Mouse (Mus musculus): ENCODE results near the gene Lrch3.

The Lrch3 gene

DNA sequence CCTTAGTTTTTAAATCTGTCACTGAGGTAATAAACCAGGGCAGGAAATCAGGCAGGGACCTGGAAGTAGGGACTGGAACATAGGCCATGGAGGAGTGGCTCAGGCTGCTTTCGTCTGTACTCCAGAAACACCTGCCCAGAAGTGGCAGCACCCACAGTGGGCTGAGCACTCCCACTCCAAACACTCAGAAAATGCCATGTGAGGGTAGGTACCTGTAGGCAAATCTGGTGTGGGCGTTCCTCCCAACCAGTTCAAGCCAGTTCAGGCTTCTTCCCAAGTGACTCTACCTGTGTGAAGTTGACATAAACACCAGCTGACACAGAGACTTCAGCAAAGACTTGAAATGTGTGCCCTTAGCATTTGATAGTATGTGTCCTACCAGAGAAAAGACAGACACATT, 70.7 kb downstream of the Lrch3 start:
- DNase-seq (ENCODE audit: low read depth, low spot score), result no peak

DNA sequence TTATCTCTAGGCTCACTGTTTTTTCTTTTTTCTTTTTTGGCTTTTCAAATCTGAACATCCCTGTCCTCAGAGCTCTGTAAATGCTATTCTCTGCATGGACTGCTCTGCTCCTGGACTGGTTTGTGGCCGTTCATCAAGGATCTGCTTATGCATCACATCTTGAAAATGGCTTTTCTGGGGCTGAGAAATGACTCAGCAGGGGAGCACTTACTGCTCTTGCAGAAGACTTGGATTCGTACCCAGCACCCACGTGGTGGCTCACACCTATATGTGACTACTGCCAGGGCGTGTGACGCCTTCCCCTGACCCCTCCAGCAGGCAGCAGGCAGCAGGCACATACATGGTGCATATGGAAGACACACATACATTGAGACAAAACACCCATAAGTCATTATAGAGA, 78.3 kb downstream of the Lrch3 start:
- DNase-seq (ENCODE audit: low read depth, low spot score), result no peak

DNA sequence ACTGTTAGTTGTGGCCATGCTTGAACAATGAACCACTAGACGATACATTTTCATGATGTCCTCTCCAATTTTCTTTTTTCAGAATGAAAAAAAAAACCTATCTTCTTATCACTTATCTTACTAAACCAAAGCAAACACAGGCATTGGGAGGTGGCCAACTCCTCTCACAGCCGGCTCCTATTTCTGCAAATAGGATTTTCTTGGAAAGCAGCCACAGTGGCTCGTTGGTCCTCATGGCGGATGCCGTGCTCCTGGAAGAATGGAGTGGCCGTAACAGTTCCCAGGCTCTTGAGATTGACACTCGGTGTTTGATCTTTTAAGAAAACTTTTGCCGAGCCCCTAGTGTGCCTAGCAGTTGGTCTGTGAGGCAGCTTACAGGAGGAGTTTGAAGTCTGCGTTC, 91.3 kb downstream of the Lrch3 start:
- peak; percentile 13 for DNase-seq (ENCODE audit: low read depth, low spot score)

DNA sequence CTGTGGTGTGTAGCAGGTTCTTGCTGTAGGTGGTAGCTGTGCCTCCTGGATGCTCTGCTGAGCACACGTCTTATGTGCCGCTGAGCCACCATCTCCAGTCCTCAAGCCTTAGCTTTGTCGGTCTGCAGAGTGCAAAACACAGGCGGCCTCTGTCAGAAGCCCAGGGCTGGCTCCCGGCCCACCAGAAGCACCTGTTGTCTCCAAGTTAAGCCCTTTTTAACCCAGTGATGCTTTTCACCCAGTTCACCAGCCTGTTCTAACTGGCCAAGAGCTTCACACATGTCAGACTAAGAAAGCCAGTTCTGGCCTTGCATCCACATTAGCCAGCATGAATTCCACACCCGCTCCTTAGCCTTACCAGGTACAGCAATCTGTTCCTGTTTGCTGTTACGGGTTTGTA, 93.0 kb downstream of the Lrch3 start:
- no peak for DNase-seq (ENCODE audit: low read depth, low spot score)

DNA sequence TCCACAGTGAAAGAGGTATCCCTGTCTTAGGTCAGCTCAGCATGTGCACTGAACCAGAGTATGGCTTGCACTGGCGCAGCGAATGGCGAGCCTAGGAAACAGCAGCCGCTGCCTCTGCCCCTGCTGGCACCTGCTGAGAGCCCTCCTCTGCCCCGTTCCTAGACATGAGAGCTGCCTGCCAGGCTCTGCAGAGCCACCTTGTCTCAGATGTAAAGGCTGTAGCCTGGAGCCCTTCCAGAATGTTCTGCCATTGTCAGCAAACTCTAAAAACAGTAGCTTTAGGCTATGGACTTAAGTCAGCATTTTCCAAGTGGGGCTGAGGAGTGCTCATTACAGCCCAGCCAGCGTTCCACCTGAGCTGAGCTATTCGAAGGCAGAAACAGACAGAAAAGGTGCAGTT, 93.5 kb downstream of the Lrch3 start:
- no peak for DNase-seq (ENCODE audit: low read depth, low spot score)

DNA sequence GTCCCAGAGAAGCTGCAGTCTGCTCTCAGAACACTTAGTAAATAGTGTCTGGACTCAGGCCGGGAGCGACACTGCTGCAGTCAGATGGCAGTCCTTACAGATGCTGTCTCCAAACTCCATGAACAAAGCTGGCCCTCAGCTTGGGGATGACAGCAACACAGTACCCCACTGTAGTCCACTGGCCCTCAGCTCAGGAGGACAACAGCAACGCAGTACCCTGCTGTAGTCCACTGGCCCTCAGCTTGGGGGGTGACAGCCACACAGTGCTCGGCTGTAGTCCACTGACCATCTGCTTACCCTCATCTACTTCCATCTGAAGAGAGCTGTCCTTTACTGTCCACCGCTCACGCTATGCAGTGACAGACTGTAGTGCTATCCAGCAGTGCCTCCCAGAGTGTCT, 96.3 kb downstream of the Lrch3 start:
- DNase-seq (ENCODE audit: low read depth, low spot score), result no peak

DNA sequence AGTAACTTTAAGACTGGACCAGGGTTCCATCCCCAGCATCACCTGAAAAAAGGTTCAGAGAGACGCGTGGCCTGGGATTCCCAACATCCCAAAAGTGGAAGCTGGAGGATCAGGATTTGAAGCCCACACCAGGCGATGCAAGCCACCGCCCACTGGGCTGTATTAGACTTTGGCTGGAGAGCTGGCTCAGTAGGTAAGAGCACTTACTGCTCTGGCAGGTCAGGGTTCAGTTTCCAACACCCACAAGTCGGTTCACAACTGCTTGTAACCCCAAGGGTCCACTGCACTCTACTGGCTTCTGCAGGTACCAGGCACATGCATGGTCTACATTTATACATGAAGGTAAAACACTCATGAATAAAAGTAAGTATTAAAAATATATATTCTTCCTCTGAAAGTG, 99.9 kb downstream of the Lrch3 start:
- DNase-seq (ENCODE audit: low read depth, low spot score), result no peak

DNA sequence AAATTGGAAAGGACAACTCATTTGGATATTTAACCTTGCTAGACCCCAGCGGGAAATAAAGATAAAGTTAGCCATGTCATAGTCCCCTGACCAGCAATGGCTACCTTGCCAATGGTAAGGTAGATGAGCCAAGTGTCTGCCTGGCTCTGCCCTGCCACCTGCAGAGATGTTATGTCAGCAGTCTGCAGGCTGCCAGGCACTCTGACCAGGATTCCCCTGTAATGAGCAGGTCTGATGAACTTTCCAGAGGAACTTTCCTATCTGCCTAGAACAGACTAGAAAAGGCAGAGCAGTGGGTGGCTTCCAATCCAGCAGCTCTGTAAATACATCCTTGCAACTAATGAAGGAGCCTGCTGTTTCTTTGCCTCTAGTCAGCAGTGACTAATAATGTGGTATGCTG, 101.0 kb downstream of the Lrch3 start:
- no peak for DNase-seq (ENCODE audit: low read depth, low spot score)

DNA sequence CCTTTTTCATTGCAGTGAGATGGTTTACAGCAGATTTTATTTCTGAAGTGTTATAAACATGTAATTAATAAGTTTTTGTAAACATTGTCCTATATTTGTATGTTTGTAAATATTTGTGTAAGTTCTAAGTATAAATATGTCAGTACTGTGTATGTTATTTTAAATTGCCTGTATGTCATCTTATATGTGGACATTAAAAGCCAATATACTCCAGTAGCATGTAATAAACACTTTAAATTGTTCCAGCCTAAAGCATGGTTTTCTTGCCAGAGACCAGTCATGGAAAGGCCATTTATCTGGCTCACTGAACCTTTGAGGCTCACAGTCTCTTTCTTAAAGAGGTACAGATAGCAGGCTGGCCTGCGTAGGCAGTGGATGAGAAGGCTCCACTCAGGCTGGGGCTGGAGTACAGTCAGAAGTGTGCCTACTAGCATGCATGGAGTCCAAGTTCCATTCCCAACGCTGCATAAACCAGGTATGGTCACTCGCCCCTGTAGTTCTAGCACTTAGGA, 101.6 kb downstream of the Lrch3 start:
- no peak for DNase-seq (ENCODE audit: low read depth, low spot score)

DNA sequence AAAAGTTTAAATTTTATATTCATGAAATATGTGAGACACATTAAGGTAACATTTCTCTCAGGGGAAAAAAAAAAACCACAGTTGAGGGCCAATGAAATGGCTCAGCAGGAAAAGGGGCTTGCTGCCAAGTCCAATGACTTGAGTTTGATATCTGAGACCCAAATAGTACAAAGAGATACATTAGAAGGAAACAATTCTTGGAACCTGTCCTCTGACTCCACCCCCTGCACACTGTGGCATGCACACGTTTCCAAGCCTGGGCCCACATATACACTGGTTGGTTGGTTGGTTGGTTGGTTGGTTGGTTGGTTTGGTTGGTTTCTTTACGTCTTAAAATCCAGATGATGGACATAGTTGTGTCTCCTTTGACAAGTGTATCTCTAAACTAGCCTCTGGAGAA, 102.1 kb downstream of the Lrch3 start:
- DNase-seq (ENCODE audit: low read depth, low spot score), result no peak

DNA sequence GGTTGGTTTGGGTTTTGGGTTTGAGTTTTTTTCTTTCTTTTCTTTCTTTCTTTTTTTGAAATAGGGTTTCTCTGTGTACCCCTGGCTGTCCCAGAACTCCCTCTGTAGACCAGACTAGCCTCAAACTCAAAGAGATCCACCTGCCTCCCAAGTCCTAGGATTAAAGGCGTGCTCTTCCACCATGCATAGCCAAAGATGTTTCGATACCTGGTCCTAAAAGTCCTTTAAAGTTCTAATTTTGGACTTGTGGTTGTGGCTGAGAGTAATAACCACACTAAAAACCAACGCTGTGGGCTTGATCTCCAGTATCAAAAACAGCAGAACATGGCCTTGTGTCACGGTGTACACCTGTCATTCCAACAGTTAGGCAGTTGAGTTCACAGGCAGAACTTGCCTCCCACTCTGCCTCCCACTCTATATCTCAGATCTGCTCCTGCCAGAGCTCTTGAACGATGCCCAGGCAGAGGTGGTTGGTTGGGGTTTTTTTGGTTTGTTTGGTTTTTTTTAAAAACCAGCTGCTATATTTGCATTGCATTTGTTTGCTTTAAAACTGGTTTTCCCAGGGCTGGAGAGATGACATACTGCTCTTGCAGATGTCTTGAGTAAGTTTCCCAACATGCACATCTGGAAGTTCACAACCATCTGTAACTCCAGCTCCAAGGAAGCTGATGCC, 103.9 kb downstream of the Lrch3 start:
- DNase-seq (ENCODE audit: low read depth, low spot score), result no peak

DNA sequence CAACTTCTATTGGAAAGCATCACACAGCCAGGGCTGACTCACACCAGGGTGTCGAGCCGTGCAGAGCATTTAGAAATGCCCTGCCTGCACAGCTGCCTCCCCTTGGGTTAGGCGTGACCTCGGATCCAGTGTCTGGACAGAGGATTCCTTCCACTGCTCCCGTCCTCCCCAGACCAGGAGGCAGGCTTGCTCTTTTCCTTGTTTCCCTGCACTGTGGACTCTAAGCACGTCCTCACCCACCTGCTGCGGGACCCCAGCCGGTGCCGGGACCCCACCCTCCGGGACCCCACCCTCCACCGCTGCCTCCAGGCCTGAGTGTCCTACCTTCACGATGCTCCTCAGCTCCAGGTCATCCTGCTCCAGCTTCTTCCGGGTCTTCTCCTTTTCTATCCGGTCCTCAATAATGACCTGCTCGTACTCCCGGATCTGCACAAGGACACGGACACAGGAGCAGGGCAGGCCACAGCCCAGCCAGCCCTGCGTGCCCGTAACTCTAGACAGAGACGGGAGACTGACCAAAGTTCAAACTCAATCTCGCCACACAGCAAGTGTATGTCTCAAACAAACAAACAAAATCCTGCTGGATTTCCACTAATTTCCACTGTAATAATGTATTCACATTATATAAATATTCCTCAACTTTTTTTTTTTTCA, 105.3 kb downstream of the Lrch3 start:
- DNase-seq (ENCODE audit: low read depth, low spot score), result peak; percentile 35

DNA sequence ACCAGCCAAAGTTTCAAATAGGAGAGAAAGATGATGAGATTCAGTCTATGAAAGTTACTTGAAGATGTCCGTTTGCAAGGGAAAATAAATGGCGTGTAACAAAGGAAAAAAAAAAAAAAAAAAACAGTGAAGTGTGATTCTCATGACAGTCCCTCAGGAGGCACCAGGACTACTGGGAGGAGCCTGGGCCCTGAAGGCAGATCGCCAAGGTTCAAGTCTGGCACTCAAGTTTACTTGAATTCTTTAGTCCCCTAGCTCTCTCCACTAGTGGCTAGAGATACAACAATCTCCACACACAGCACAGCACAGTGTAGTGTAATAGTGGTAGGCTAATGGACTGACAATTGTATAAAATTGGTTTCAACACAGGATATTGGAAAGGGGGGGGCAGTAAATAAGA, 107.5 kb downstream of the Lrch3 start:
- no peak for DNase-seq (ENCODE audit: low read depth, low spot score)

DNA sequence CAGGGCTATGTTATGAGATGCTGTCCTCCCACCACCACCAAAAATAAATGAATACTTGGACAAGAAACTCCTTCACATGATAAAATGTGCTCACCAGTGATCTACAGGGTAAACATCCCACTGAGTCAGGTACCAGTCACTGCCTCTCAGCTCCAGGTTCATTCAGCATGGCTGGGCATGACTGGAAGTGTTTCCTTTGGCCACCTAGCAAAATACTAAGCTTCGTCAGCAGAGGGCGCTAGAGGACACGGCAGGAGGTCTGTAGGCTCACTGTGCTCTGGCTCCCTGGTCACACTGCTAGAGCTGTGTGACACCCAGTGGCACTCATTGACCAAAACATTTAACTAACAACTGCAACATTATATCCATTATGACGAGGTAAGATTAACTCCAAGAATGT, 109.8 kb downstream of the Lrch3 start:
- DNase-seq (ENCODE audit: low read depth, low spot score), result peak; percentile 84

DNA sequence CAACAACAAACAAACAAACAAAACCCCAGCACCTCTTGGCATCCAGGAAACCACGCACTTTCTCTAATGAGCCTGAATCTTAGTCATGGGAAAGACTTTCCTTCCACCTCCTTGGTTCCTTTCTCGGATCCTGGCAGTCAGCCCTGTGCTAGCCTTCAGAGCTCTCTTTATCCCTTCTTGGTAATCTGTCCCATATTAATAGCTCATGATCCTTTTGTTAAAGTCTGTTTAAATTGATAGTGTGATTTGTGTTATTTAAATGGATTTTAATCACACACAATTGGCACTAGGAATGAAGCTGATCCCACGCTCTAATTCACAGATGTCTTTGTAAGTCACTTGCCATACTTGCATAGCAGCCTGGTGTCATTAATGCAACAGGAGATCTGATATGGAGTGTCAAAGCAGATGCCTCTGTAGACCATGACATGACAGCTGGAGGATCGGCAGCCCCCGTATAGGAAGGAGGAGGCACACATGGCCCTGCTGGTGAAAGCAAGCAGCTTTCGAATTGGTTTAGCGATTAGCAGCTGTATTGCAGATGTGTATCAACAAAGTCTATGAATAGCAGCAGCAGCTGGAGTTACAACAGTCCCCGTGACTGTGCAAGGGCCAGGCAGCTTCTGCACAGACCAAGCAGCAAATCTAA, 110.7 kb downstream of the Lrch3 start:
- DNase-seq (ENCODE audit: low read depth, low spot score), result no peak

DNA sequence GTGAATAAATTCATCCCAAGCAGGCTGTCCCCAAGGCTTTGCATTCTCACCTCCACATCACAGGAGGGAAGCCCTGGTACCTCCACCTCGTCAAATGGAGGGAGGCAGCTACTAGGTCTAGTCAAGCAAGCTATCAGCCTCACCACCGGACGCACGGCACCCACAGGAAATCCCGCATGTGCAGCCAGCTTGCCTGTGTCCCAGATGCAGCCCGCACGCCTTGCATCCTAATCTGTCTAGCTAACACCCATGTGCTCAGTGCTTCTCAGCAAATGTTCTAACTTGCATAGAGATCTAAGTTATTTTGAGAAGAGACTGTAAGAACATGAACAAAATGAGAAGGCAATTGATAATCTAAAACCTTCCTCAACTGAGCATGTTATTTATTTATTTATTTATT, 112.5 kb downstream of the Lrch3 start:
- no peak for DNase-seq (ENCODE audit: low read depth, low spot score)

DNA sequence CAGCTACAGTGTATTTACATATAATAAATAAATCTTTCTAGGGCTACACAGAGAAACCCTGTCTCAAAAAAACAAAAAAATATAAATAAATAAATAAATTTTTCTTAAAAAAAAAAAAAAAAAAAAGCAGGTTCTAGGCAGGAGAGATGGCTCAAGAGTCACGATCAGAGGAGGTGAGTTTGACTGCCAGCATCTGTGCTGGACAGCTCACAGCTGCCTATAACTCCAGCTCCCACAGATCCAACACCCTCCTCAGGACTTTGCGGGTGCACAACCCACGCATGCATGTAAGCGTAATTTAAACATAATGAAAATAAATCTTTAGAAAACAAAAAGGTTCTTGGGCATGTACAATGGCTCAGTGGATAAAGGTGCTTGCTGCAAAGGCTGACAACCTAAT, 122.1 kb downstream of the Lrch3 start:
- peak; percentile 37 for DNase-seq (ENCODE audit: low read depth, low spot score)

DNA sequence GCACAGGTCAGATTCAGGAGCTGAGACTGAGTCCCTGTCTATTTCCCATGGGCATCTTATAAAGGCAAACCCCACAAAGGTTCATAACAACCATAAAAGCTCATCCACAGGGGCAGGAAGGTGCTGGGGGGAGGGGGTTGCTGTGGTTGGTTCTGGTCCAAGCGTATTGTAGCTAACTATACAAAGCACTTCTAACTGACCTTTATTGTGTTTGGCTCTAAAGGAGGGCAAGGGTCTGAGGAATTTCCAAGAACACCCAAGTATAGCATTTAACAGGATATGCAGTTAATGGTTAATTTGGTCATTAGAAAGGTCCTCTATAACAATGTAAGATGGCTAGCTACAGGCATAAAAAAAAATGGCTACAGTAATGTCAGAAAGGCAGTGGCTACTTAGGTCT, 128.8 kb downstream of the Lrch3 start:
- DNase-seq (ENCODE audit: low read depth, low spot score), result no peak

DNA sequence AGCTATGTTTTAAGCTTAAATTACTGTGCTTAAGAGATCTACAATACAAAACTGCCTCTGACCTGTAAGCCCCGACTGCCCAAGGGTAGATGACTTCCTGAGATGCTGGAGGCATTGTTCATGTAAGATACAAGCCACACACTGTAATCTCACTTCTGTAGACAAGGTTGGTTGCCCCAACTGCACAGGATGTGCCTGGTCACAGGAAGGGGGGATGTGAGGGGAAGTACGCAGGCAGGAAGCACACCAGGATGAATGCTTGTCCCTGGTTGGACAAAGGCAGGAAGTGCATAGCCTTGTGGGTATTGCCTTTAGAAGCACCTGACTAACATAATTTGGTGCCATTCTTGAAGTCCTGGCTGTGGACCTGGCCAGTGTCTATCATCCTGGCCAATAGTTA, 129.4 kb downstream of the Lrch3 start:
- DNase-seq (ENCODE audit: low read depth, low spot score), result peak; percentile 55

DNA sequence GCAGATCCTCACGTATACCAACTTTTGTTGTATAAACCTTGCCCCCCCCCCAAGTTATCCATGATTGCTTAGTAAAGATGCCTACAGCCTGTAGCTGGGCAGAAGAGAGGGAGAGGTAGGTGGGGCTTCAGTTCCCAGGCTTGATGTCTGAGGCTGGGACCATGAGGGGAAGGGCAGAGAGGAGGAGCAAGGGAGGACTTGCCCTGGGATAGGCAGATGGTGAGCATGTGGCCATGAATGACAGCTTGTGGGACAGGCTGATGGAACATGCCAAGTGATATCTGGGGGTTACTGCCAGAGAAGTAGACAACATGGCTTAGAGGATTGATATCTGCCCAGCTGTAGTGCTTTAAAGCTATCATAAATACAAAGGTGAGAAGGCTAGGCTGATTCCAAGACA, 134.1 kb downstream of the Lrch3 start:
- peak; percentile 73 for DNase-seq (ENCODE audit: low read depth, low spot score)

DNA sequence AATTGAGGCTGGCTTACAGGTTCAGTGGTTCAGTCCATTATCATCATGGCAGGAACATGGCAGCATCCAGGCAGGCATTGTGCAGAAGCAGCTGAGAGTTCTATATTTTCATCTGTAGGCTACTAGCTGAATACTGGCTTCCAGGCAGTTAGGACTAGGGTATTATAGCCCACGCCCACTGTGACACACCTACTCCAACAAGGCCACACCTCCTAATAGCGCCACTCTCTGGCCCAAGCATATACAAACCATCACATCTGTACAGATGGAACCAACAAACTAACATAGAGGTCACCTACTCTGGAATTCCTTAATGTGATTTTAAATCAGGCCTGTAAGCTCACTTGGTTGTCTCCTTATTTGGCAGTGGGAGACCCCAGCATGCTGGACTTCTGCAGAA, 134.8 kb downstream of the Lrch3 start:
- peak; percentile 66 for DNase-seq (ENCODE audit: low read depth, low spot score)

DNA sequence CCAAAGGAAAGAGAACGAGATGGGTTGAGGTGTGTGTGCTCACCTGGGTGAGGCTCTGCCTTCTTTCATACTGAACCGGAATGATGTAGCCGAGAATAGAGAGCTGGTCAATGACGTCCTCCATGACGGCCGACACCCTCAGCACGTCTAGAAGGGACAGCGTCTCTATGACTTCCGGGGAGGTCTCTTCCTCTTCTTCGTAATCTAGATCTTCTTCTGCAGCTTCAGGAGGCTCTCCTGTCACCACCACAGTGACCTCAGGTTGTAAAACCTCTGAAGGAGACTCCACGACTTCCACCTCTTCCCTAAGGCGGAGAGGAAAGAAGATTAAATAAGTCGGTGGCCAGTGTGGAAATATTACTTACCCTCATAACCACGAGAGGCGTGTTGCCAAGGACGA, 135.9 kb downstream of the Lrch3 start:
- peak; percentile 44 for DNase-seq (ENCODE audit: low read depth, low spot score)

DNA sequence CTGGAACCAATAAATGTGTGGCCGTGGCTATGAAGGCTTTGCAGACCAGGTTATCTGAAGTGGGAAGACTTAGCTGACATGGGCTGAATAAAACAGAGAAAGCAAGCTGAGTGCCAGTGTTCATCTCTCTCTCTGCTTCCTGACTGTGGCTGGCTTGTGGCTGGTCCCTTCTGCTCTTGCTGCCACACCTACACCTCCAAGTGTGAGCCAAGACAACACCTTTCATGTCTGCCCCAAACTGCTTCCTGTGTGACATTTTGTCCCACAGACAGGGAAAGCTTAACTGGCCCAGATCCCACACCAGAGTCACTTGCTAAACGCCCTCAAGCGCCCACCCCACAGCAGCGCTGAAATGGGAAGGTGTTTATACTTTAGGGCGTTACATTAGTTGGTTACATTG, 139.2 kb downstream of the Lrch3 start:
- no peak for DNase-seq (ENCODE audit: low read depth, low spot score)
